Mouse (Mus musculus): Measurements from ENCODE around the gene Ripor2. TPM values are rescaled to one million over a fixed set of nuclear protein-coding genes. Genes with fewer than 3 reads are reported as not detected.
A peak's percentile ranks its signal among the peaks of the same experiment; 100 is the strongest.

Ripor2 gene
- total and polyA plus RNA-seq, 3 experiments: 4.7 to 8.2 (median 7.4) TPM

GRCm38 (mm10) chr13:24686705-24687665 is 105.0 kb downstream of the Ripor2 start:
- intact Hi-C loops (cut with DNase I): loop anchor here (1.0 to 10.0 kb wide), 6 partner anchors 65 to 350 kb away; no protein-coding TSS in a partner anchor
- Histone ChIP-seq H3K79me2 (replicated peaks; ENCODE audit: control insufficient read depth, insufficient read depth, low read length) (no peaks in the 10 kb centered on the region), H3K4me1 (ENCODE audit: control insufficient read depth, insufficient read depth, low read length) (peaks cover 3% of the 10 kb centered on the region; the same call in 1 of the 2 replicates), H3K36me3 (ENCODE audit: control insufficient read depth, insufficient read depth, low read length) (no peaks in the 10 kb centered on the region), H3K9ac (ENCODE audit: low read depth, low read length) (no peak overlapping the region), H3K27me3 (ENCODE audit: control insufficient read depth, insufficient read depth, low read length) (no peaks in the 10 kb centered on the region), H3K4me3 (no peak overlapping the region), H3K27ac (no peak overlapping the region)
- peak; percentile 94 for TF ChIP-seq CTCF (IDR thresholded peaks at IDR 0.05)
- TF ChIP-seq EP300 (IDR thresholded peaks at IDR 0.05; ENCODE audit: insufficient read depth, low read depth, low read length): peak; percentile 89
- no peak for TF ChIP-seq POLR2A (IDR thresholded peaks at IDR 0.05; ENCODE audit: insufficient read depth, low read depth, low read length)
- peak; percentile 70 to 82 for DNase-seq
- WGBS: 37% methylated on average over 15 of the region's 15 CpGs

GRCm38 (mm10) chr13:24693312-24693711 is 111.3 kb downstream of the Ripor2 start:
- no peak overlapping the region for H3K27ac ChIP-seq
- H3K9ac ChIP-seq (ENCODE audit: low read depth, low read length): no peak overlapping the region
- no peaks in the 10 kb centered on the region for H3K4me1 ChIP-seq (ENCODE audit: control insufficient read depth, insufficient read depth, low read length)
- WGBS: 93% methylated on average over 7 of the region's 7 CpGs
- H3K36me3 ChIP-seq (ENCODE audit: control insufficient read depth, insufficient read depth, low read length): no peaks in the 10 kb centered on the region
- no peak overlapping the region for H3K4me3 ChIP-seq
- TF ChIP-seq CTCF (IDR thresholded peaks at IDR 0.05) (no peak), EP300 (IDR thresholded peaks at IDR 0.05; ENCODE audit: insufficient read depth, low read depth, low read length) (no peak), POLR2A (IDR thresholded peaks at IDR 0.05; ENCODE audit: insufficient read depth, low read depth, low read length) (no peak)
- intact Hi-C loops (cut with DNase I): no loop called here
- H3K79me2 ChIP-seq (replicated peaks; ENCODE audit: control insufficient read depth, insufficient read depth, low read length): no peaks in the 10 kb centered on the region
- no peaks in the 10 kb centered on the region for H3K27me3 ChIP-seq (ENCODE audit: control insufficient read depth, insufficient read depth, low read length)
- DNase-seq: no peak

DNA sequence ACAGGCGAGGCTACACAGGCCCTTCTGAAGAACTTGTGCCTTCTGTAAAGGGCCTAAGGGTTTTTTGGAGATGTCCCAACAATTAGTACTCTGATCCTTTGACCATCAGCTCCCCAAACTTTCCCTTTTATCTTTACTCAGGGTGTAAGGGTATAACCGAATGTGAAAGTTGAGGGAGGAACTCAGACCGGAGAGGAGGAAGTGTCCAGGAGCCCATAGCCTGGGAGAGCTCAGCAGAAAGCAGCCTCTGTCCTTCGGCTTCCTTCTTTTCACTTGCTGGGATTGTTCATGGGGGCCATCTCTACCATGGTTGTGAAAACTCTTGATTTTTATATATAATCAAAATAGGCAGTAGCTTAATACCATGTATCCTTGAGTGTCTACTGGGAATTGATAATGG is 116.8 kb downstream of the Ripor2 start:
- TF ChIP-seq CTCF (IDR thresholded peaks at IDR 0.05) (no peak), POLR2A (IDR thresholded peaks at IDR 0.05; ENCODE audit: insufficient read depth, low read depth, low read length) (no peak), EP300 (IDR thresholded peaks at IDR 0.05; ENCODE audit: insufficient read depth, low read depth, low read length) (no peak)
- no peaks in the 10 kb centered on the region for H3K36me3 ChIP-seq (ENCODE audit: control insufficient read depth, insufficient read depth, low read length)
- DNase-seq: no peak
- intact Hi-C loops (cut with DNase I): no loop called here
- H3K4me3 ChIP-seq: no peak overlapping the region
- H3K4me1 ChIP-seq (ENCODE audit: control insufficient read depth, insufficient read depth, low read length): no peaks in the 10 kb centered on the region
- 85% methylated on average over 4 of the region's 4 CpGs for WGBS
- H3K79me2 ChIP-seq (replicated peaks; ENCODE audit: control insufficient read depth, insufficient read depth, low read length): no peaks in the 10 kb centered on the region
- H3K27ac ChIP-seq: no peak overlapping the region
- no peaks in the 10 kb centered on the region for H3K27me3 ChIP-seq (ENCODE audit: control insufficient read depth, insufficient read depth, low read length)
- no peak overlapping the region for H3K9ac ChIP-seq (ENCODE audit: low read depth, low read length)

DNA sequence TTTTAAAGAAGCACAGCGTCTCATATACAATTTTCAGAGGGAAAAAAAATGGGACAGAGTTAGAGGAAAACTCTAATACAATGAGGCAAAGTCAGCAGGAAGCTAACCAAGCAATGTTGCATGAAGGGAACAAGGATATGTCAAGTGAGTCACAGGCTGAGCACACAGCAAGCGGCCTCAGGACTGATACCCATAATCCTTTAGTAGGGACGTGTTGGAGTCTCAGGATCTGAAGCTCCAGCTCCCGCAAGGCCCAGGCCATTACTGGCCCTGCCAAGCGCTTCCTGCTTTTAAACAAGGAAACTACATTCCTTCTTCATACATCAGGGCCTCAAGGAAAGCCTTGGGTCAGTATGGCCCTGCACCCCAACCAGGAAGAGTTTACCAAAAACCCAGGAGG is 120.1 kb downstream of the Ripor2 start:
- H3K36me3 ChIP-seq (ENCODE audit: control insufficient read depth, insufficient read depth, low read length): no peaks in the 10 kb centered on the region
- no peaks in the 10 kb centered on the region for H3K27me3 ChIP-seq (ENCODE audit: control insufficient read depth, insufficient read depth, low read length)
- H3K4me1 ChIP-seq (ENCODE audit: control insufficient read depth, insufficient read depth, low read length): no peaks in the 10 kb centered on the region
- H3K79me2 ChIP-seq (replicated peaks; ENCODE audit: control insufficient read depth, insufficient read depth, low read length): no peaks in the 10 kb centered on the region
- intact Hi-C loops (cut with DNase I): no loop called here
- H3K27ac ChIP-seq: no peak overlapping the region
- TF ChIP-seq CTCF (IDR thresholded peaks at IDR 0.05) (no peak), EP300 (IDR thresholded peaks at IDR 0.05; ENCODE audit: insufficient read depth, low read depth, low read length) (no peak), POLR2A (IDR thresholded peaks at IDR 0.05; ENCODE audit: insufficient read depth, low read depth, low read length) (no peak)
- DNase-seq: no peak
- 68% methylated on average over 5 of the region's 5 CpGs for WGBS
- no peak overlapping the region for H3K4me3 ChIP-seq
- no peak overlapping the region for H3K9ac ChIP-seq (ENCODE audit: low read depth, low read length)

DNA sequence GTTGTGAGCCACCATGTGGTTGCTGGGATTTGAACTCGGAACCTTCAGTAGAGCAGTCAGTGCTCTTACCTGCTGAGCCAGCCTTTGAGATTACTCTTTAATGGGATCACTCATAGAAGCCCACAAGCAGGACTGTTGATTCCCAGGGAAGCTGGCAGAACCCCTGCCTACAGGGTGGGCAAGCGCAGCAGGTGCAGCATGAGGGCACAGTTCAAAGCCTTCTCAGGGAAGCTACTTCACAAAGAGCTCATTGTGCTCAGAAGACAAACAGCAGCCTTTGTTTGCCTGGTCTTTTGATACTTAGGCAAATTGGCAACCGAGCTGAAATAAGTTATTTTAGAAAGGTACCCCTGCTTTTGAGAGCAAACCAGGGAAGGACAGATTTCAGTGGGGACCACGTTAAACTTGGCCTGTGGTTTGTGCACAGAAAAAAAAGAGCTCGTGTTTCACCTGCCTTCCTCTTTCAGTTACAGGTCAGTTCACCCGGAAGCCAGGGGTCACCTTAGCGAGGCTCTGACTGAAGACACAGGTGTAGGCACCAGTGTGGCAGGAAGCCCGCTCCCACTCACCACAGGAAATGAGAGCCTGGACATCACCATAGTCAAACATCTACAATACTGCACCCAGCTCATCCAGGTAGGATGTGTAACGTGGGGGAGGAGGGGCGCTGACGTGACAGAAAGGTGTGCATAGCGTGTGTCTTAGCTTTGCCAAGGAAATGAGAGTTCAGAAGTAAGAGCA is 127.8 kb downstream of the Ripor2 start:
- TF ChIP-seq POLR2A (IDR thresholded peaks at IDR 0.05; ENCODE audit: insufficient read depth, low read depth, low read length): no peak
- TF ChIP-seq EP300 (IDR thresholded peaks at IDR 0.05; ENCODE audit: insufficient read depth, low read depth, low read length): no peak
- TF ChIP-seq CTCF (IDR thresholded peaks at IDR 0.05): no peak
- no peaks in the 10 kb centered on the region for H3K79me2 ChIP-seq (replicated peaks; ENCODE audit: control insufficient read depth, insufficient read depth, low read length)
- no peak overlapping the region for H3K27ac ChIP-seq
- no peak overlapping the region for H3K9ac ChIP-seq (ENCODE audit: low read depth, low read length)
- DNase-seq: no peak
- H3K4me3 ChIP-seq: no peak overlapping the region
- peaks cover 4% of the 10 kb centered on the region for H3K4me1 ChIP-seq (ENCODE audit: control insufficient read depth, insufficient read depth, low read length)
- H3K36me3 ChIP-seq (ENCODE audit: control insufficient read depth, insufficient read depth, low read length): no peaks in the 10 kb centered on the region
- WGBS: 81% methylated on average over 12 of the region's 12 CpGs
- intact Hi-C loops (cut with DNase I): loop anchor here (10.0 kb wide), 1 partner anchor 215 kb away; no protein-coding TSS in a partner anchor
- H3K27me3 ChIP-seq (ENCODE audit: control insufficient read depth, insufficient read depth, low read length): no peaks in the 10 kb centered on the region

Data from heart, adult 2 months (tissue).